Mouse (Mus musculus) erythroblast, embryonic 14.5 days (primary cell): ENCODE measurements around the gene Dync2li1.

Experiments
- GATA1 ChIP-seq: IDR thresholded peaks from 2 replicates; pipeline ENCODE4 v1.6.1; 2012; ENCODE audit warnings: low read length, inconsistent platforms, mixed read lengths
- TAL1 ChIP-seq: IDR thresholded peaks from 3 replicates; pipeline ENCODE4 v1.6.1; 2012; ENCODE audit warnings: low read length, inconsistent platforms, mixed read lengths

- TF ChIP-seq TAL1 (no peak), GATA1 (no peak)
Observed at GRCm38 (mm10) chr17:84611500-84611899, 14.8 kb upstream of the Dync2li1 start.
